Mouse (Mus musculus) ovary, adult 10 weeks (tissue): ENCODE measurements around the gene Rad51ap1. TPM values are rescaled to one million over a fixed set of nuclear protein-coding genes. Genes with fewer than 3 reads are reported as not detected.

Source experiments
- polyA plus RNA-seq: library from polyadenylated mRNA; stranded (reverse); fragments of 350-450 nt; fragmentation: Illumina TruSeq; extraction: RNeasy Lipid Tissue Mini Kit (QIAGEN cat#74804); gene quantifications from one replicate; pipeline ENCODE4 v1.2.3, GENCODE M21; 2014

Gene Rad51ap1
- polyA plus RNA-seq = 31.6 TPM

DNA sequence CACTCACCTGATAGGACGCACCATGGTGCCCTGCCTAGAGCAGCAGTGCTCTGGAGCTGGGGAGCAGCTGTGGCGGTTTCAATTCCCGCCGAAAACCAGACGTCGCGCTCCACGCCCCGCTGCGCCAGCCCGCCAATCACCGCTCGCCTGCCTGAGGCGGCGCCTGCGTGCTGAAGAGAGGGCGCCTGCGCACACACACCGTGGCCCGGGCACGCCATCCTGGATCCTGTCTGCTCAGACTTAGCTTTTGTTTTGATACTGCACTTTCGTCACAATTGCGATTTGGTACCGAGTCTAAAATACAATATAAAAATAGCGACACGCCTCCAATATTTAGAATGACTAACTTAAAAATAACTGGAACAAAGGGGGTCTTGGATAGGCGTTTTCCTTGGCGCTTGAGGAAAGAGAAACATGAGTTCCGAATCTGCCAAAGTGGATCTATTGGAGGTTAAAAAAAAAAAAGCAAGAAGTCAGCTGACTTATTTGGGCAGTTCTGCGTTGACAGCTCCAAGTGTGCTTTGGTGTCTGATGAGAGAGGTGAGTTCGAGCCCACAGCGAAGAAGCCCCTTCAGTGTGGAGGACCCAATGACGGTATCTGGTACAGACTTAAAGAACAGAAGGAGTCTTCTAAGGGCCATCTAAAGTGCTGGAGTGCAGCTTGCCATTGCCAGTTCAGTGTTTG lies at the start of gene Rad51ap1, which contains the start of gene D6Wsu163e:
TSS of gene Rad51ap1 (minus strand) at position 101 of the 685 bp plus-strand sequence.
TSS of gene D6Wsu163e (plus strand) at position 476 of the 685 bp plus-strand sequence.

DNA sequence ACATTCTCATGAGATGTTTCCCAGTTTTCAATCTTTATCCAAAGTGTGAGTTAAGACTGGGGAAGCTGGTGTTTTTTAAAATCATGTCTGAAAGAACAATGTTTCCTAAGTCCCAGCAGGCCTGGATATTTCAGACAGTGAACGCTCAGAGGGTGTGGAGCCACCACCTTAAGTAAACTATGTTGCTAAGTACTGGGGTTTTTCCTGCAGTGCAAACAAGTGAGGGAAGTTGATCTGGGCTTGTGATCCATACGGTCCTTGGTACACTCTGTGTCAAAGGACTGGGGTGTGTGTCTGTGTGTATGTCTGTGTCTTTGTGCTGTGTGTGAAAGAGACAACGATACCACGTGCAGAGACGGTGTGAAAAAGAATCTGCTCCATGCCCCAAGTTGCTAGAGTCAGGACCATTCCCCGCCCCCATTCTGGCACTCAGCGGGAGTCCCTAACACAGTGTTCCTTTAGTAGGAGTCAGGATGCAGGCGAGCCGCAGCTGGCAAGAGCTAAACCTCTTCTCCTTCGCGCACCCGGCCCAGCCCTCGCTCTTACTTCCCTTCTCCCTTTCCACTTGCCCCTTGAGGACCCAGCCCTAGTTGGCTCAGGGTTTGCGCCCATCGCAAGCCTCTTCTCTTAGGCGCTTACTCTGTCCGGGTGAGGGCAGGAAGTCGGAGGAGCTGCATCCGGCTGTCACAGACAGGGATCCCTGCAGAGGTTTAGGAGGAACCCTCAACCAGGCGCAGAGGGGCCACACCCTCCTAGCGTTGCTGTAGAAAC lies 18.1 kb downstream of the Rad51ap1 start, which contains the start of gene Dyrk4:
TSS of gene Dyrk4 (minus strand) at position 729 of the 771 bp plus-strand sequence.

Other genes with a start within 250 kb of the Rad51ap1 start
- gene Kcna6, start 198.9 kb downstream of the Rad51ap1 start, polyA plus RNA-seq = 0.29 TPM
- gene Ndufa9, start 90.5 kb downstream of the Rad51ap1 start, polyA plus RNA-seq = 57.3 TPM
- not detected for gene Akap3, start 86.5 kb downstream of the Rad51ap1 start, polyA plus RNA-seq
- not detected for gene Dyrk4, start 17.7 kb downstream of the Rad51ap1 start, polyA plus RNA-seq
- 16.6 TPM for gene D6Wsu163e, start 375 bp upstream of the Rad51ap1 start, polyA plus RNA-seq
- not detected for gene Fgf6, start 76.0 kb upstream of the Rad51ap1 start, polyA plus RNA-seq
- gene Fgf23, start 133.3 kb upstream of the Rad51ap1 start, polyA plus RNA-seq = not detected
- gene Tigar, start 170.0 kb upstream of the Rad51ap1 start, polyA plus RNA-seq = 7.1 TPM
- gene Ccnd2, start 212.6 kb upstream of the Rad51ap1 start, polyA plus RNA-seq = 193 TPM